Mouse (Mus musculus) natural killer cell, adult 2 months (primary cell): ENCODE measurements around the gene Cd36.

ENCODE experiments used
- DNase-seq, 2 experiments: peaks; one replicate each; pipeline ENCODE4 v3.0.0; 2022; ENCODE audit warnings: low spot score in 2 of 2

Gene Cd36

GRCm38 (mm10) chr5:17806774-17807377 is 81.7 kb downstream of the Cd36 start:
- no peak for DNase-seq

GRCm38 (mm10) chr5:17776571-17776970 is 112.0 kb downstream of the Cd36 start:
- peak; percentile 0 to 9 for DNase-seq

- DNase-seq, result no peak
Observed at GRCm38 (mm10) chr5:17770328-17770727, 118.3 kb downstream of the Cd36 start.

- no peak for DNase-seq
Observed at GRCm38 (mm10) chr5:17766006-17766677, 122.5 kb downstream of the Cd36 start.

GRCm38 (mm10) chr5:17753471-17754005 is 135.1 kb downstream of the Cd36 start:
- no peak for DNase-seq

GRCm38 (mm10) chr5:17748293-17748692 is 140.3 kb downstream of the Cd36 start:
- no peak for DNase-seq

- no peak for DNase-seq
Observed at GRCm38 (mm10) chr5:17747143-17747542, 141.5 kb downstream of the Cd36 start.

GRCm38 (mm10) chr5:17746520-17746919 is 142.1 kb downstream of the Cd36 start:
- DNase-seq, result no peak

- DNase-seq, result no peak
Observed at GRCm38 (mm10) chr5:17739805-17740204, 148.8 kb downstream of the Cd36 start.
